Mouse (Mus musculus) liver, postnatal 0 days (tissue): Measurements from ENCODE around the gene Prrg1. TPM values are rescaled to one million over a fixed set of nuclear protein-coding genes. Genes with fewer than 3 reads are reported as not detected.
"Not testable (repeated sequence)": the region's sequence is repeated elsewhere in the genome, so short reads cannot be mapped to it uniquely, and the experiment has no call there.

Experiments
- ATAC-seq: fragments of 200-750 bp; cut with Nextera tagmentation; 2 replicates; pipeline ENCODE4 v1.8.0; 2017; ENCODE audit warnings: mild to moderate bottlenecking, moderate library complexity
- DNase-seq: peaks from one replicate; pipeline ENCODE4 v3.0.0-alpha.2; 2016
- H3K27ac ChIP-seq: fragments of 300-500 bp; sonication (generic); 2 replicates; pipeline ENCODE4 v1.5.1; 2014; ENCODE audit warnings: antibody characterized with exemption, moderate library complexity, mild to moderate bottlenecking, low read depth
- H3K27me3 ChIP-seq: fragments of 300-500 bp; sonication (generic); 2 replicates; pipeline ENCODE4 v1.6.1; 2014; ENCODE audit warnings: low read length, control low read depth, mixed read lengths; ENCODE audit not compliant: insufficient read depth
- H3K36me3 ChIP-seq: fragments of 300-500 bp; sonication (generic); replicated peaks from 2 replicates; pipeline ENCODE4 v1.6.1; 2014; ENCODE audit warnings: mild to moderate bottlenecking, control low read depth, low read length, moderate library complexity, mixed read lengths; ENCODE audit not compliant: insufficient read depth
- H3K4me1 ChIP-seq: fragments of 300-500 bp; sonication (generic); 2 replicates; pipeline ENCODE4 v1.6.1; 2014; ENCODE audit warnings: antibody characterized with exemption, mild to moderate bottlenecking, control low read depth; ENCODE audit not compliant: insufficient read depth
- H3K4me2 ChIP-seq: fragments of 300-500 bp; sonication (generic); 2 replicates; pipeline ENCODE4 v1.6.1; 2014; ENCODE audit warnings: low read depth, mild to moderate bottlenecking, low read length, moderate library complexity, mixed read lengths
- H3K4me3 ChIP-seq: fragments of 300-500 bp; sonication (generic); 2 replicates; pipeline ENCODE4 v1.5.1; 2014; ENCODE audit warnings: low read depth, low read length
- H3K9ac ChIP-seq: fragments of 300-500 bp; sonication (generic); replicated peaks from 2 replicates; pipeline ENCODE4 v1.6.1; 2014; ENCODE audit warnings: mild to moderate bottlenecking, moderate library complexity
- H3K9me3 ChIP-seq: fragments of 300-500 bp; sonication (generic); 2 replicates; pipeline ENCODE4 v1.6.1; 2016; ENCODE audit warnings: mild to moderate bottlenecking, control low read depth, low read length, mixed read lengths
- CTCF ChIP-seq: sonication (generic); IDR thresholded peaks from 2 replicates; pipeline ENCODE4 v1.5.1; 2016; ENCODE audit warnings: antibody characterized with exemption, low read depth
- EP300 ChIP-seq: IDR thresholded peaks from 2 replicates; pipeline ENCODE4 v1.6.1; 2016; ENCODE audit warnings: antibody characterized with exemption, low read depth, mild to moderate bottlenecking
- WGBS: fragments of 180-500 bp; shearing (Covaris S2); extraction: QIAGEN DNeasy Blood & Tissue Kit; methylation state at CpG from one replicate; pipeline ENCODE4 v1.1.7; 2014; ENCODE audit not compliant: insufficient replicate concordance; 5-methylcytosine and 5-hydroxymethylcytosine counted together
- polyA plus RNA-seq: library from polyadenylated mRNA; unstranded; fragments of >200 nt; fragmentation: Nextera tagmentation; extraction: Ambion mirVana; gene quantifications from 2 replicates; pipeline ENCODE4 v1.2.1, GENCODE M21; 2015

The Prrg1 gene
- polyA plus RNA-seq, 1 experiment from 2014 or later = 1.1 TPM

GRCm38 (mm10) chrX:78479710-78480109 is 104.0 kb downstream of the Prrg1 start:
- DNase-seq = no peak

DNA sequence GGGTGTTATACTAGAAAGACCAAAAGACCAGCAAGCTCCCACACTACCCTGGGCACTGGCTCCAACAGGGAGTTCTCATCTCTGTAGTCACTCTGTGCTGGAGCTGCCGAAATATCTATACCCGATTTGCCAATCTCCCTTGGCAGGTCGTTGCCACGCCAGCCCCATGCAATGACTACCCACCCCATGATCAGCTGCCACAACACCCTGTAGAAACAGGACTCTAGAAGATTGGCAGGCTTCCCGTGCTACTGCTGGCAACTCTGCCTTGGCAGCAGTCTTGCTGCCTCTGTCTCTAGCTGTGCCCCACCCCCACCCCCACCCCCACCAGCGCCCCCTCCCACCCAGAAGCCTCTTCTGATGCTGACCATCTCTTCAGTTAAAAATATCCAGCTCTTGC is 149.3 kb downstream of the Prrg1 start:
- Histone ChIP-seq H3K36me3 (no peaks in the 10 kb centered on the region), H3K9ac (no peak overlapping the region), H3K4me2 (no peak overlapping the region), H3K27me3 (no peaks in the 10 kb centered on the region), H3K27ac (no peak overlapping the region), H3K4me3 (no peak overlapping the region), H3K4me1 (no peaks in the 10 kb centered on the region), H3K9me3 (no peaks in the 10 kb centered on the region)
- no peak for TF ChIP-seq EP300
- TF ChIP-seq CTCF = no peak
- DNase-seq = no peak
- ATAC-seq = no peak
- WGBS = 73% methylated on average over 6 of the region's 6 CpGs

More at GRCm38 (mm10) chrX:78479710-78480109, 104.0 kb downstream of the Prrg1 start:
- H3K36me3 ChIP-seq = no peaks in the 10 kb centered on the region
- no peak overlapping the region for H3K4me3 ChIP-seq
- WGBS = 56% methylated on average over 3 of the region's 3 CpGs
- ATAC-seq = no peak
- H3K9me3 ChIP-seq = no peaks in the 10 kb centered on the region
- no peak overlapping the region for H3K4me2 ChIP-seq
- no peak overlapping the region for H3K27ac ChIP-seq
- H3K4me1 ChIP-seq = no peaks in the 10 kb centered on the region
- TF ChIP-seq CTCF = no peak
- H3K27me3 ChIP-seq = no peaks in the 10 kb centered on the region
- H3K9ac ChIP-seq = no peak overlapping the region

- H3K4me1 ChIP-seq, H3K9me3 ChIP-seq, H3K27me3 ChIP-seq, ATAC-seq, H3K9ac ChIP-seq, H3K4me3 ChIP-seq, H3K27ac ChIP-seq, DNase-seq, H3K36me3 ChIP-seq, H3K4me2 ChIP-seq: not testable (repeated sequence)
- WGBS = 65% methylated on average over 2 of the region's 2 CpGs
Measured at GRCm38 (mm10) chrX:78403346-78403745, 180.3 kb downstream of the Prrg1 start.

Other genes with a start within 250 kb of the Prrg1 start
- gene 4930480E11Rik, start 214.3 kb downstream of the Prrg1 start, polyA plus RNA-seq = not detected in 2 replicates
- not detected in 2 replicates for gene Fam47c, start 153.9 kb upstream of the Prrg1 start, polyA plus RNA-seq